Mouse (Mus musculus) ES-E14 (cell line): ENCODE results near the gene Serpinh1.

ENCODE experiments used
- CHD2 ChIP-seq: IDR thresholded peaks from 2 replicates; pipeline ENCODE4 v1.6.1; 2014; ENCODE audit warnings: mild to moderate bottlenecking, low read depth, low read length, inconsistent platforms
- HCFC1 ChIP-seq: IDR thresholded peaks from 2 replicates; pipeline ENCODE4 v1.6.1; 2012; ENCODE audit warnings: low read length, inconsistent platforms, borderline replicate concordance; ENCODE audit not compliant: insufficient read depth
- ZC3H11A ChIP-seq: IDR thresholded peaks from 2 replicates; pipeline ENCODE4 v1.6.1; 2012; ENCODE audit warnings: low read depth, mild to moderate bottlenecking, inconsistent platforms, low read length, borderline replicate concordance

DNA sequence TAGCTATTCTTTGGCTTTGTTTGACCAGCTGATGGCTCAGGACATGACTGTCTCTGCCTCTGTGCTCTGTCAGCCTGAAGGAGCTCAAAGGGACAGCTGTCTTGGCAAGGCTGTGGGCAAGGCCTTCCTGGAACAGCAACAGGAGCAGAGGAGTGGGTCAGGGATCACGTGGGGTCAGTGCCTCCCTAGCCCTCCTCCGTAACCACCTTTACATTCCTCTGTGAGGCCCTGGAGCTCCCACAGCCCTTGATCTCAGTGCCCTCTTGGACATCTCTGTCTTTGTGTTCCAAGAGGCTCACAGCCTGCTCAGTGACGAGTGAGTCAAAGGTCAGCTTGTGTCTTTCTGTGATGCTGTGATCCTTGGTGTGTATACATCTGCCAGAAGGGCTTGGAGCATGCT is 46.4 kb downstream of the Serpinh1 start:
- TF ChIP-seq ZC3H11A (no peak), CHD2 (no peak), HCFC1 (no peak)
